Mouse (Mus musculus) kidney, postnatal 25 days (tissue): Measurements from ENCODE around the gene Cdh26.

Source experiments
- DNase-seq, 2 experiments: peaks; one replicate each; pipeline ENCODE4 v3.0.0; 2021; ENCODE audit warnings: mixed read lengths in 2 of 2

Gene Cdh26

DNA sequence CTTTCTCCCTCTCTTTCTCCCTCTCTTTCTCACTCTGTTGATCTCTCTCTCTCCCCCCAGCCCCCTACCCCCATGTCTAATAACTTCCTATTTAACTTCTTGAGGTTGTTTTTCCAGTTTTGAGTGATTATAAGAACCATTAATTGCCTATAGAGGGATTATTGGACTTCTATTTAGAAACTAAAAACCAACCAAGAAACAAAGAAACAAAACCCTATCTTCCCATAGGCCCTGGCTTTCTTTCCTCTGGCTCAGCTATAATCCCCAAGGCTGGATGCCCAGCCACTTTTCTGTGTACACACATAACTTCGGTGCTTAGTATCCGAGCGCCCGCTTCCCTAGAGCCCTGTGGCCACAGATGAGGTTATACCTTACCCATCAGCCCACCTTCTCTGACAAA lies at the start of gene Cdh26:
Gene Cdh26, plus strand, starts transcription at position 301 of the 400 bp plus-strand sequence.
- no peak for DNase-seq

DNA sequence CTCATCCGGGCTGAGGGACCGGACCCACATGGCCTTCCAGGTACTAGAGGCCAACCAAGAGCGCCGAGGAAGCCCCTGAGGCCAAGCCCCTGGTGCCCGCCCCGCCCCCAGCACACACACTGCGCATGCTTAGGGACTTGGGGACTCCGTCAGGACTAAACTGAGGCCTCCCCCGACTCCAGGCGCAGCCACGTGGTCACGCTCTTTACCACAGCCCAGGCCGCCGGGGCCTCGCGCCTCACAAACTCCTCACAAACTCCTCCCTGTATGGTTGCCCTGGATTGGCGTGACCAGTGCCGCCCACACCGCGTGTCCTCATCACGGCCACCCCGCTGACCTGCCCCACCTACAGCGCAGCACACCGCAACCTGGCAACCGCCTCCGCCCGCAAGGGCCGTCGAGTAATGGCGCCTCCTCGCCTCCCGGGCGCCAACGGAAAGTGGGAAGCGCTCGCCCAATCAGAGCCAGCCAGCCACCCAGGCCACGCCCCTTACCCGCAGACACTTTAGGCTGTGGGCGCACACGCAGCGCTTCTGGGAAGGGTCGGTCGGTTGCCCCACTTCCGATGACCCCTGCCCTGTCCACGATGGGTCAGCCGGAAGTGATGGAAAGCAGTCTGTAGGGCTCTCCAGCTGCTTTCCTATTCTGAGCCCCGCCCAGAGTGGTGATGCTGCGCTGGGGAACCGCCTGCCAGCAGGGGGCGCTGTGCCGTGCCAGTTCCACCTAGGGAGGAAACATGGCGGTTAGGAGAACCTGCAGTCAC lies 23.1 kb upstream of the Cdh26 start, which contains the start of gene Sycp2:
Gene Sycp2, minus strand, starts transcription at position 633 of the 763 bp plus-strand sequence.
- DNase-seq: no peak

- no peak for DNase-seq
Observed at GRCm38 (mm10) chr2:178409024-178409423, 21.3 kb upstream of the Cdh26 start.

GRCm38 (mm10) chr2:178410286-178410685 lies 20.0 kb upstream of the Cdh26 start:
- DNase-seq: no peak

- DNase-seq: no peak
Observed at GRCm38 (mm10) chr2:178412598-178412997, 17.7 kb upstream of the Cdh26 start.

GRCm38 (mm10) chr2:178413081-178413480 lies 17.2 kb upstream of the Cdh26 start:
- DNase-seq: no peak

DNA sequence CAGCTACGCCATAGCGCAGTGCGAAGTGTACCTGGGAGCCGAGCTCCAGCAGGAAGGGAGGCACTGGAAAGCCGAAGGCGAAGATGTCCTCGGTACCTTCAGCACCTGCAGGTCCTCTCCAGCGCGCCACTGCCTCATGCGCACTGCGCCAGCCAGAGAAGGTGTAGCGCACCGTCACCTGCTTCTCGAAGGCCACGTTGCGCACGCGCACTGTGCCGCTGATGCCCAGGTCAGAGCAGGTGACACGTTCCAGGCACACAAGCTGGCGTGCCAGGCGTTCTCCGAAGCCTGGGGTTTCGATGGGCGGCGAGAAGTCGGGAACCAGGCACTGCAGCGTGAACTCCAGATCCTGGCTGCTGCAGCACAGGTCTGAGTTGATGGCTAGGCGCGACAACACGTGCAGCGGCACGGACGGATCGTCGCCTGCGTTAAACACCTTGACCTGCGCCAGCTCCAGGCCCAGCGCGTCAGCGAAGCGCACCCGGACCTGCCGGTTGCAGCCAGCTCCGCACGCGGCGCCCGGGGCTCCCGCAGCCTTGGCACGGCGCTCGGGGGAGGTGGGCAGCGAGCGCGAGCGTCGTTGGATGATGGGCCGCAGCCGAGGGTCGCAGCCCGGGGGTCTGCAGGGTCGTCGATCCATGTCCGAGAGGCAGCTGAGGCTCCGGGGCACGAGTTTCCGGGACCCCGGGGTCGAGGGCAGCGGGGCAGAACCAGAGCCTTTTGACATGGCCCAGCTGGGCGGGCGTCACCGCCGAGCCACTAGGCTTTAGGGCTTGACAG lies 16.7 kb upstream of the Cdh26 start:
- DNase-seq: no peak

GRCm38 (mm10) chr2:178414261-178415149 lies 15.8 kb upstream of the Cdh26 start, which contains the start of the genes Ppp1r3d and Fam217b:
Gene Ppp1r3d (minus strand): TSS chr2:178414472.
Gene Fam217b (plus strand): TSS chr2:178414524.
- DNase-seq: peak; percentile 64 to 76

- DNase-seq: no peak
Observed at GRCm38 (mm10) chr2:178415150-178415448, 15.2 kb upstream of the Cdh26 start.

- no peak for DNase-seq
Observed at GRCm38 (mm10) chr2:178416427-178416826, 13.9 kb upstream of the Cdh26 start.

- DNase-seq: no peak
Observed at GRCm38 (mm10) chr2:178416970-178417369, 13.4 kb upstream of the Cdh26 start.

GRCm38 (mm10) chr2:178420576-178420975 lies 9.8 kb upstream of the Cdh26 start:
- no peak for DNase-seq

- DNase-seq: no peak
Observed at GRCm38 (mm10) chr2:178421603-178422002, 8.7 kb upstream of the Cdh26 start.

- no peak for DNase-seq
Observed at GRCm38 (mm10) chr2:178422186-178422585, 8.1 kb upstream of the Cdh26 start.

DNA sequence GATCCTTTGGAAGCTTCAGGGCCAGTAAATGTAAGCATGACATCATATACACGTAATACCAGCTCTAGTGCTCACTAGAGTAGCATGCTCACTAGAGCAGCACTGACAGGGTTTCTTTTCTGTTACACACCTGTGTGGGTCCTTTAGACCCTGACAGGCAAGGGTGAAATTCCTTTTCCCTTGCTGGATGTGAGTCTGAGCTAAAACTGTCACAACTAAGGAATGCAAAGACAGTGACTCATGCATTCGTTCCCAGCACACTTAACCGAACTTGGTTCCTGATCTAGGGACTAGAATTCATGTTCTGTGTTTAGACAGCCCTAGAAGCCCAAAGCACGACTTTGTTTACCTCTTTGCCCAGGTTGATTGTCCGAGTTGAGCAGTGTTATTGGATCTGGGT lies 7.1 kb upstream of the Cdh26 start:
- no peak for DNase-seq

DNA sequence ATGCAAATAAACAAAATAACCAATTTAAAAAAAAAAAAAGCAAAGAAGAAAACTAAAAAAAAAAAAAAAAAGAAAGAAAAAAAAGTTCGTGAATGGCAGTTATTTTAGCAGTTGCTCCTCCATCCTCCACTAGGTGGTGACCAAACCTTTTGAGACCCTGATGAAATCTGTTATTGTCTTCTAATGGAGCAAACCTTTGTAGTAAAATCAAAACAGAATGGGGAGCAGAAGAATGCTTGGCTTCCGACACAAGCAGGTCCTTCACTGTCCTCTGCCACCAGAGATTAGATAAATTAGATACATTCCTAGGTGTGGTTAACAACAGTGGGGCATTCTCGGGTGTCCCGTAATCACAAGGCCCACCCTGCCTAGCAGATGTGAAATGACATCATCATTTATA lies 4.1 kb upstream of the Cdh26 start:
- peak in 1 of 2 experiments; percentile 34 for DNase-seq

DNA sequence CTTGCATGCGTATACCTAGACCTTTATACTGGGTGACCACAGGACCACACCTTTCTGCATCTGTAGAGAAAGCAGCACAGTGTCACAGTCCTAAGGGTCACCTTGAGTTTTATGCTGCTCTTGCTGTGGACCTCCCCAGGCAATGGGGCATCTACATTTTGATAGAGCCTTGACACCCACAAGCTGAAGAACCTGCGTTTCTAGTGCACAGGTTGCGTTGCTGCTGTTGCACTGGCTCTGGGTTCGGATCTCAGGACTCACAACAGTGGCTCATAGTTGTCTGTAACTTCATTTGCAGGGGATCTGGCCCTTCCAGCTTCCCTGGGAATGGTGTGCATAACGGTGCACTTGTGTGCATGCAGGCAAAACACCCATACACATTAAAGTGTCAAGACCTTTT lies 3.1 kb upstream of the Cdh26 start:
- DNase-seq: no peak

GRCm38 (mm10) chr2:178428183-178428582 lies 2.1 kb upstream of the Cdh26 start:
- no peak for DNase-seq

GRCm38 (mm10) chr2:178428676-178429075 lies 1.7 kb upstream of the Cdh26 start:
- DNase-seq: no peak

- DNase-seq: no peak
Observed at GRCm38 (mm10) chr2:178429426-178429825, 905 bp upstream of the Cdh26 start.

DNA sequence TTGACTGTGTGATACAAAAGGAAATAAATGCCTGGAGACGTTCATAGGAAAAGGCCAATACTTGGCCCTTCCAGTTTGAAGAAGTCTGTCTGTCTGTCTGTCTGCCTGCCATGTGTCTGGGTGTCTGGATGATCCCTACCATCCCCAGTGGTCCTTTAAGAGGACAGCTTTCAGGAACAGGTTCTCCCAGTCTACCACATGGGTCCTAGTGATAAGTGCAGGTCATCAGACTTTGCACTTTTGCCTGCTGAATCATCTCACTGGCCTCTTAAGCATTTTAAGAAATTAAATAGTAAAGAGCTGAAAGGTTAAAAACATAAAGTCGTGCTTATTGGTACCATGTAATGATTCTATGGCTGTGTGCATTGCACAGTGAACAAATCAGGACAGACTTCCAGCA lies 3.2 kb downstream of the Cdh26 start:
- no peak for DNase-seq

- DNase-seq: no peak
Observed at GRCm38 (mm10) chr2:178433903-178434302, 3.6 kb downstream of the Cdh26 start.

DNA sequence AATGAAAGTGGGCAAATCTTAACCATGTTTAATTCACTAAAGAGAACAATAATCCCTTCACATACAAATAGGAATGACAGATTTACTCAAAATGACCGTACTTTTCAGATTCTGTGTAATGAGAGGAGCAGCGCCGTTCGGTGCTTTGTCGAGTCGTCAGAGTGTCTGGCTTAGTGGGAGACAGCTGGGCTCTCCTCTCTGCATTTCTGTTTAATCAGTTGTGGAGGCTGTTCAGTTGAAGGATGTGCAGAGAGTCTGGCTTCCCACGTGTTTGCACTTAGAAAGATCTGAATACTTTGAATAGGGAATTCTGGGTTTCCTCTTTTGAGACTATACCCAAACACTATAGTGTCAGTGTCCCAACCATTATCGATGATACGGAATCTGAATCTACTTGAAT lies 7.0 kb downstream of the Cdh26 start:
- DNase-seq: no peak
